Mouse (Mus musculus) liver, embryonic 16.5 days (tissue): ENCODE results near the gene Lefty2. TPM values are rescaled to one million over a fixed set of nuclear protein-coding genes. Genes with fewer than 3 reads are reported as not detected.

Source experiments
- ATAC-seq: fragments of 200-750 bp; cut with Nextera tagmentation; 2 replicates; pipeline ENCODE4 v1.8.0; 2017; ENCODE audit warnings: low read depth, mild to moderate bottlenecking, moderate number of reproducible peaks, moderate library complexity
- H3K27ac ChIP-seq: fragments of 300-500 bp; sonication (generic); 2 replicates; pipeline ENCODE4 v1.5.1; 2014; ENCODE audit warnings: mild to moderate bottlenecking, low read length
- H3K27me3 ChIP-seq: fragments of 300-500 bp; sonication (generic); 2 replicates; pipeline ENCODE4 v1.6.1; 2014; ENCODE audit warnings: low read depth, low read length, mixed read lengths; ENCODE audit not compliant: control insufficient read depth, insufficient read depth
- H3K36me3 ChIP-seq: fragments of 300-500 bp; sonication (generic); 2 replicates; pipeline ENCODE4 v1.6.1; 2014; ENCODE audit warnings: mild to moderate bottlenecking; ENCODE audit not compliant: control insufficient read depth, insufficient read depth
- H3K4me1 ChIP-seq: fragments of 300-500 bp; sonication (generic); 2 replicates; pipeline ENCODE4 v1.6.1; 2014; ENCODE audit warnings: low read depth, low read length, mixed read lengths; ENCODE audit not compliant: control insufficient read depth
- H3K4me2 ChIP-seq: fragments of 300-500 bp; sonication (generic); 2 replicates; pipeline ENCODE4 v1.6.1; 2014; ENCODE audit warnings: low read depth, low read length, mixed read lengths
- H3K4me3 ChIP-seq: fragments of 300-500 bp; sonication (generic); 2 replicates; pipeline ENCODE4 v1.5.1; 2014; ENCODE audit warnings: low read depth, mild to moderate bottlenecking, low read length
- H3K9ac ChIP-seq: fragments of 300-500 bp; sonication (generic); 2 replicates; pipeline ENCODE4 v1.6.1; 2014; ENCODE audit warnings: low read depth, low read length
- H3K9me3 ChIP-seq: fragments of 300-500 bp; sonication (generic); replicated peaks from 2 replicates; pipeline ENCODE4 v1.6.1; 2016; ENCODE audit warnings: low read length; ENCODE audit not compliant: control insufficient read depth
- WGBS: fragments of 180-500 bp; shearing (Covaris S2); extraction: QIAGEN DNeasy Blood & Tissue Kit; methylation state at CpG from one replicate; pipeline ENCODE4 v1.1.7; 2014; ENCODE audit not compliant: insufficient replicate concordance; 5-methylcytosine and 5-hydroxymethylcytosine counted together
- polyA plus RNA-seq: library from polyadenylated mRNA; unstranded; fragments of >200 nt; fragmentation: Nextera tagmentation; extraction: Ambion mirVana; gene quantifications from 2 replicates; pipeline ENCODE4 v1.2.1, GENCODE M21; 2015

The Lefty2 gene
- polyA plus RNA-seq, 1 experiment from 2014 or later = not detected

GRCm38 (mm10) chr1:180917053-180917452 lies 24.1 kb downstream of the Lefty2 start:
- Histone ChIP-seq H3K36me3 (no peaks in the 10 kb centered on the region), H3K27ac (no peak overlapping the region), H3K9ac (no peak overlapping the region), H3K9me3 (no peaks in the 10 kb centered on the region), H3K27me3 (no peaks in the 10 kb centered on the region), H3K4me3 (no peak overlapping the region), H3K4me2 (no peak overlapping the region), H3K4me1 (peaks cover 7% of the 10 kb centered on the region; the same call in 1 of the 2 replicates)
- ATAC-seq = no peak
- 5% methylated on average over 1 of the region's 1 CpGs for WGBS

- Histone ChIP-seq H3K9me3 (no peaks in the 10 kb centered on the region), H3K4me3 (no peak overlapping the region), H3K9ac (no peak overlapping the region), H3K27ac (no peak overlapping the region), H3K4me1 (no peaks in the 10 kb centered on the region; the same call in 1 of the 2 replicates), H3K36me3 (no peaks in the 10 kb centered on the region), H3K27me3 (no peaks in the 10 kb centered on the region), H3K4me2 (no peak overlapping the region)
- peak; percentile 59 for ATAC-seq
- 29% methylated on average over 8 of the region's 8 CpGs for WGBS
Measured at GRCm38 (mm10) chr1:180919686-180920085, 26.8 kb downstream of the Lefty2 start.

DNA sequence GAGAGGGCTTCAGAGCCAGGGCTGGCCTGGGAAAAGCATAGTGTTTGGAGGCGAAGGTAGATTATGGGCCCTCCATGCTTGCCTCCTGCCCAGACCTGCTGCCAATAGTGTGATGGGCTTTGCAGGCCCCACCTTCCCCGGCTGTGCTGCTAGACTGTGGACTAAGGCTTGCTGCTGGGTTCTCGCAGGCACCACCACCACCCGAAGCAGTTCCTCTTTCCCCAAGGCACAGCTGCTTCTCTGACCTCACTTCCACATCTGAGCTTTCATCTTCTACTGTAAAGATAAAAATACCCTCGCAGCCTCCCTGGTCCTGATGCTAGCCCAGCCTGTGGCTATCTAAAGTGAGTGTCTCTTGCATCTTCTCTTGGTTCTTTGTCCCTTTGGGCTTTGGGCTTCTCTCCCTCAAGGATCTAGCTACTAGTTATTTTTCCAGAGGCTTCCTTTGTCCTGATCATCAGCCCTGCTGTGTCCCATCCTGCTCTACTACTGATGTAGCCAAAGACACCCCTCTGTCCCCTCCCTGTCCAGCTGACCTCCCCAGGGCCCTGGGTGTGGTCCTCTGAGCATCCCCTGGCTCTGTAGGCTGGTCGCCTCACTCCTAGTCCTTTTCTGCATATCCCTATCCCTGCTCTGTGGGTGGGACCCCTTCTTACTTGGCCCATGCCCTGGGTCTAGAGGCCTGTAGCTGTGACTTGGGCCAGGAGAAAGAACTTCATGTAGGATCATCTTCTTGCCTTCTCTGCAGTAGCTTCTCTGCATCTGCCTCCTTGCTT lies 29.6 kb downstream of the Lefty2 start:
- ATAC-seq = no peak
- no peak overlapping the region for H3K4me2 ChIP-seq
- no peaks in the 10 kb centered on the region for H3K4me1 ChIP-seq
- H3K9me3 ChIP-seq = no peaks in the 10 kb centered on the region
- no peak overlapping the region for H3K4me3 ChIP-seq
- H3K9ac ChIP-seq = no peak overlapping the region
- no peaks in the 10 kb centered on the region for H3K27me3 ChIP-seq
- WGBS = 25% methylated on average over 6 of the region's 6 CpGs
- H3K36me3 ChIP-seq = no peaks in the 10 kb centered on the region
- no peak overlapping the region for H3K27ac ChIP-seq

DNA sequence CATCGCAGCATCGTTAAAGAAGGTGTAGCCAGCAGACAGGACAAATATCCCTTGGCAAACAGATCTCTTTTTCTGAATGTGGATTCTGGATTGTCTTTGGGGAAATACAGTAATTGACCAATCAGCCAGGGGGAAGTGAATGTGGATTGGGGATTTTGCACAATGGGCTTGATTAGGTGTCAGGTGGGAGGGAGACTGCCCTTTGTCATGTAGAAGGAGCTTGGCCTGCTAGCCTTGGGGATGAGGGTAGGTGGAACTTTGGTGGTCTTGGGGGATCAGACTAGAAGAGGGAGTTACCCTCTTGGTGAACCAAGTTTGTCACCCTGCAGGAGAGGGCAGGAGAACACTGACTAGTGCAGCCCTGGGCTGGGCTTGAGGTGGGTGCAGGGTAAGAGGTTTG lies 31.8 kb downstream of the Lefty2 start:
- Histone ChIP-seq H3K27me3 (no peaks in the 10 kb centered on the region), H3K27ac (no peak overlapping the region), H3K9me3 (no peaks in the 10 kb centered on the region), H3K9ac (no peak overlapping the region), H3K4me1 (no peaks in the 10 kb centered on the region), H3K4me2 (no peak overlapping the region), H3K4me3 (no peak overlapping the region), H3K36me3 (no peaks in the 10 kb centered on the region)
- no peak for ATAC-seq
- 69% methylated on average over 2 of the region's 2 CpGs for WGBS

- no peak for ATAC-seq
- H3K36me3 ChIP-seq = no peaks in the 10 kb centered on the region
- no peaks in the 10 kb centered on the region for H3K27me3 ChIP-seq
- WGBS = 63% methylated on average over 4 of the region's 4 CpGs
- H3K4me3 ChIP-seq = no peak overlapping the region
- no peaks in the 10 kb centered on the region for H3K9me3 ChIP-seq
- H3K4me1 ChIP-seq = no peaks in the 10 kb centered on the region
- H3K9ac ChIP-seq = no peak overlapping the region
- no peak overlapping the region for H3K4me2 ChIP-seq
- H3K27ac ChIP-seq = no peak overlapping the region
Measured at GRCm38 (mm10) chr1:180926286-180926685, 33.4 kb downstream of the Lefty2 start.

DNA sequence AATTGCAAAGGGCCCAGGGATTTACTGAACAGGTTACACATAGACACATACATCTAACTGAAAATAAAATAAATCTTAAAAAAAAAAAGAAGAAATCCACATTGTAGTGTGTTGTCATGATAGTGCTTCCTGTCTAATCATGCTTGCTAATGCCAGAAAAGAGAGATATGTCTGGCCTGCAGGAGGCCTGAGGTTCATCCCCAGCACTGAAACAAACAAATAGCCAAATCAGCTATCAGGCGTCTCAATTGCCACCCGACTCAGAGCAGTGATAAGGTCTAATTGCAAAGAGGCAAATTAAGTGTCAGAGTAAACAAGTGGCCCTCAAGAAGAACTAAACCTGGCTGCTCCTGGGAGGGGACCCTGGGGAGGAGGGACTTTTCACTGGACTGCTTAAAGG lies 36.7 kb downstream of the Lefty2 start:
- Histone ChIP-seq H3K27me3 (peaks cover 4% of the 10 kb centered on the region; the same call in 1 of the 2 replicates), H3K27ac (no peak overlapping the region), H3K9me3 (no peaks in the 10 kb centered on the region), H3K36me3 (no peaks in the 10 kb centered on the region), H3K4me3 (no peak overlapping the region), H3K9ac (no peak overlapping the region), H3K4me1 (no peaks in the 10 kb centered on the region; the same call in 1 of the 2 replicates), H3K4me2 (no peak overlapping the region)
- WGBS = 18% methylated on average over 2 of the region's 2 CpGs
- no peak for ATAC-seq

- H3K36me3 ChIP-seq = no peaks in the 10 kb centered on the region
- no peak overlapping the region for H3K9ac ChIP-seq
- ATAC-seq = no peak
- no peak overlapping the region for H3K4me2 ChIP-seq
- no peak overlapping the region for H3K4me3 ChIP-seq
- H3K27me3 ChIP-seq = peaks cover 18% of the 10 kb centered on the region
- 74% methylated on average over 3 of the region's 3 CpGs for WGBS
- H3K9me3 ChIP-seq = no peaks in the 10 kb centered on the region
- H3K4me1 ChIP-seq = peaks cover 4% of the 10 kb centered on the region
- no peak overlapping the region for H3K27ac ChIP-seq
Measured at GRCm38 (mm10) chr1:180931106-180931505, 38.2 kb downstream of the Lefty2 start.

DNA sequence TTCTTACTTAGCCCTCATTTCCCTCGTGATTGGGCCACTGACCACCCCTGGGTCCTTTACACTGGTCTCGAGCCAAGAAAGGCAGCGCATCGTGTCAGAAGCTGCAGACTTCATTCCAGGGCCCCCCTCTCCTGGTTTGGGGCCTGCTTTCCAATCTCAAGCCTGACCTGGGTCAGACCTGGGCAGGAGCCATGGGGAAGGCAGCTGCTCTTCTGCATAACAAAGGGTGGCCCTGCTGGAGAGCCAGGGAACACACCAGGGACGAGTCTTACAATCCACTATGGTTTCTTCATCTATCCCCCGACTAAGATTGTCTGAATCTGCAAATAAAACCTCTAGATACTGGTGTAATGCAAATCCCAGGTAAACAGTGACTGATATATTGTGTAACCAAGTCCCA lies 40.8 kb downstream of the Lefty2 start:
- Histone ChIP-seq H3K27ac (no peak overlapping the region), H3K9me3 (no peaks in the 10 kb centered on the region), H3K36me3 (no peaks in the 10 kb centered on the region), H3K27me3 (peaks cover 18% of the 10 kb centered on the region), H3K4me2 (no peak overlapping the region), H3K4me3 (no peak overlapping the region), H3K9ac (no peak overlapping the region), H3K4me1 (peaks cover 19% of the 10 kb centered on the region)
- 45% methylated on average over 6 of the region's 6 CpGs for WGBS
- no peak for ATAC-seq

DNA sequence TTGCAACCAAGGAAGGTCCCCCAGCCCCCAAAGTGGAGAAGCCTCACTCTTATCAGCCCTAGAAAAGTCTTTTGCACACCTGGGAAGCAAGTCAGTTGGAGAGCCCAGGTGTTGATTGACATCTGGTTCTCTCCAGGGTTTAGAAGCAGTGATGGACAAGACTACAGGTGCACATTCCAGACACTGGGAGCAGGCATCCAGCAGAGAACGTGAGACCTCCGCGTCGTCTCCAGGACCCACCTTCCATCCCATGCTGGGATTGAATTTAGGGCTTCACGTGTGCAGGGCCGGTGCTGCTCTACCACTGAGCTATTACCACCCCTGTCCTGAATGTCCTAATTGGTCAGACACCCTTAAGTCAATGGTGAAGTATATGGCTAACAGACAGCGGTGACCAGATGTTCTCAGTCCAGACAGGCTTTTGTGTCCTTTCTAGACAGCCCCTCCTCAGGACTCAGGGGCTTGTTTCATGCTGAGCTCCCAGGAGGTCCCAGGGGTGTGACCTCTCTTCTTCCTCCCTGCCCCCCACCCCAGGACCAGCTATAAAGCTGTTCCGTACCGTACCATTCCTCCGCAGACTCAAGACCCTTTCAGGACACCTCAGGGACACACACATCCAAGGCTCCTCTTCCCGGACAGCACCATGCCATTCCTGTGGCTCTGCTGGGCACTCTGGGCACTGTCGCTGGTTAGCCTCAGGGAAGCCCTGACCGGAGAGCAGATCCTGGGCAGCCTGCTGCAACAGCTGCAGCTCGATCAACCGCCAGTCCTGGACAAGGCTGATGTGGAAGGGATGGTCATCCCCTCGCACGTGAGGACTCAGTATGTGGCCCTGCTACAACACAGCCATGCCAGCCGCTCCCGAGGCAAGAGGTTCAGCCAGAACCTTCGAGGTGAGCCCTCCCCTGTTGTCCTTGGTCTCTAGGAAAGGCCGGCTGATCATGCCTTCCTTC lies 41.8 kb downstream of the Lefty2 start, which contains the start of gene Lefty1:
TSS of gene Lefty1 (plus strand) at position 556 of the 953 bp plus-strand sequence.
- H3K27ac ChIP-seq = no peak within 1 kb of the TSS
- H3K9me3 ChIP-seq = no peaks in the 10 kb centered on the region
- H3K4me1 ChIP-seq = peaks cover 19% of the 10 kb centered on the region
- H3K4me3 ChIP-seq = no peak within 1 kb of the TSS
- H3K27me3 ChIP-seq = peaks cover 18% of the 10 kb centered on the region
- no peak within 1 kb of the TSS for H3K9ac ChIP-seq
- H3K36me3 ChIP-seq = no peaks in the 10 kb centered on the region
- no peak within 1 kb of the TSS; the same call in 1 of the 2 replicates for H3K4me2 ChIP-seq
- no peak for ATAC-seq
- 39% methylated on average over 21 of the region's 21 CpGs for WGBS
